Mouse (Mus musculus) embryo, embryonic 9.5 days (tissue): ENCODE measurements at regions not wholly inside any gene's neighbourhood (a gene's known extent, or its start where the extent isn't known, plus 50 kb on each side); places are given as distances from the start of the nearest gene placed in this dataset.

Experiments used
- DNase-seq: peaks from one replicate; pipeline ENCODE4 v3.0.0-alpha.2; 2017; ENCODE audit errors: extremely low spot score

GRCm38 (mm10) chr4:31493087-31493511 is 470.8 kb upstream of the Map3k7 start:
- DNase-seq, result no peak

DNA sequence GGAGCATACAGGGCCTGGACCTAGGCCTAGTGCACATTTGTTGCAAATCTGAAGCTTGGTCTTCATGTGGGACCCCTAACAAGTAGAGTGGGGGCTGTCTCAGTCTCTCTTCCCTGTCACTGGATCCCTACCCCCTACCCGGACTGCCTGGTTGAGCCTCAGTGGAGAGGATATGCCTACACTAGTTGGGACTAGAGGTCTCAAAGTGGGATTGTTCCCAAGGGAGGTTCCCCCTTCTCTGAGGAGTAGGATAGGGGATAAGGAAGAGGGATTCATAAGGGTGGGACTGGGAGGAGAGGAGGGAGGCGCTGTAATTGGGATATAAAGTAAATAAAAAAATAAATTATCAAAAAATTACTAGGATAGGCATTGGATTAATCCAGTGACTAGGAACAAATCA is 464.0 kb upstream of the Map3k7 start:
- no peak for DNase-seq

- no peak for DNase-seq
Observed at GRCm38 (mm10) chr4:31500432-31500831, 463.5 kb upstream of the Map3k7 start.

DNA sequence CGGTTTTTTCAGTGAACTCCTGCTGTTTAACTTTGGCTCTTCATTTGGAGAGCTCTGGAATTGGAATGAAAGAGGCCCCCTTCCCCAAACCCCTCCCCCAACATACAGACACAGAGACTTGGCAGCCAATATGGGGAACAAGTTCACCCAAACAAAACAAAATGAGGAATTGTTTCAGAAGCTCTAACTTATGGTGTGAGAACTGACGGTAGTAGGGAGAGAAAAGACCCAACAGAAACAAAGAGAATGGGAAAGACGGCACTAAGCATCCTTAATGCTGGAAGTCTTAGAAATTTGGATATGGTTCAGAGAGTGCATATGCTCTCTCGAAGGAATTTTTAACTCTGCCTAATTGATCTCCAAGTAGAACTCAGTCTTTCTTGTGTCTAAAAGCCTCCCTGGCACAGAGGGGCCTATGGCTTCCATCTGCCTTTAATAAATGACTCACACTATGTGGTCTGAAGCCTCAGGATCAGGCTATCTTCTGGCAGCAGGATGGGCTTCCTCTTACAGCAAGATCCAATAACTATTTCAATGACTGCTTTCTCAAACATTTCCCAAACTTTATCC is 438.2 kb upstream of the Map3k7 start:
- DNase-seq, result no peak

- DNase-seq, result no peak
Observed at GRCm38 (mm10) chr4:31536811-31537210, 427.1 kb upstream of the Map3k7 start.

DNA sequence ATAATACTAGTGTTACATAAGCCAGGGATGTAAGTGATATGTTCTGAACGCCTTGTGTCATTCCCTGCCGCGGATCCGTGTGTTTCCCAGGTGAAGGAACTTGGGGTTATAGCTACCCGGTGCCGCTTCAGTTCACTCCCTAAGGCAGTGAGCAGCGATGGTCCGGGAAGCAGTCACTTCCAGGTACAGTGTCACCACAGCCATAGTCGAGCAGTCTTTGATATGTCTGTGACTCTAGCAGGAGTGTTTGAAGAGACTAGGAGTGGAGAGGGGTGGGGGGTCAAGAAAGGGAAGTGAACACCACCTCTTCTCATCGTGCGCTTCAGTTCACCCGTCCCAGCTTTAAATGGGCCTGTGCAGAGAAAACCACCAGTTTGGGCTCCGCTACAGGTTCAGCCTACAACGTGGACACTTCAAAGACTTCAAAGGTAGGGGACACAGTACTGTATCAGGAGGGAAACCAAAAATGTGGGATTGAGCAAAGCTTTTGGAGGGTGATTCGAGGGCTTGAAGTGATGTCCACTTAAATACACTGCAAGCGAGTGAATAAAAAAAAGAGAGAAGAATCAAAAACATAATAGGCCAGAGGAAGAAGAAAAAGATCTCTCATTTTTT is 410.0 kb upstream of the Map3k7 start:
- no peak for DNase-seq

DNA sequence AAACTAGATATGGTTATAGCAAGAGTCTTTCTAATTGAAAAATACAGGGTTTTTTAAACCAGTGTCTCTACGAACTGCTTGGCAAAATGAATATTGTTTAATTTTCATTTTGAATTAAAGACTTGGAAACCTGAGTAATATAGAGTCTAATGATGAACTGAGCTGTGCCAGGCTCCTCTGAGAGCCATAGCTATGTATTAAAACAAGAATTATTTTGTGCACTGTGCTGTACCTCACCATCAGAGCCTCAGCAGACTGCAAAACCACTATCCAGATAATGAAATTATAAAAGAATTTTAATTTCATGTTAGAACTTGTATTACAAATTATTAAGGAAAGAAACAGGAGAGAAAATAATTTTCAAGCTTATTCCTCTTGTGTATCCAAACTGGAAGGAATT is 408.8 kb upstream of the Map3k7 start:
- no peak for DNase-seq

- no peak for DNase-seq
Observed at GRCm38 (mm10) chr4:31557261-31557660, 406.6 kb upstream of the Map3k7 start.

- no peak for DNase-seq
Observed at GRCm38 (mm10) chr4:31560305-31560704, 403.6 kb upstream of the Map3k7 start.

DNA sequence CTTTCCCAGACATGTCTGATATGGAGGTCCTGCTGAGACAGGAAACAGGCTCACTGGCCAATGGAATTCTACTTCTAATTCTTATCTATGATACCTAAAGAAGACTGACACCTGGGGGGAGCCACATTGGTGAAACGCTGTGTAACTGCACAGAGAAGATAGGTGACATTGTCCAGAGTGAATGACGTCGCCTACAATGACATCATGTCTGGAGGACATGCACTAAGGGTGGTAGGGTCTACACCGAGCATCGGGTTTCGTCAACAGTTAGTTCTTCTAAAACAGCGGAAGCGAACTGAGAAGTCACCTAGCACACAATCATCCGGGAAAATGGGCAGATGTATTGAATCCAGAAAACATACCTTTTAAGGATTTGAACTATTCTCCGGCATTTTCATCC is 402.7 kb upstream of the Map3k7 start:
- DNase-seq, result no peak

DNA sequence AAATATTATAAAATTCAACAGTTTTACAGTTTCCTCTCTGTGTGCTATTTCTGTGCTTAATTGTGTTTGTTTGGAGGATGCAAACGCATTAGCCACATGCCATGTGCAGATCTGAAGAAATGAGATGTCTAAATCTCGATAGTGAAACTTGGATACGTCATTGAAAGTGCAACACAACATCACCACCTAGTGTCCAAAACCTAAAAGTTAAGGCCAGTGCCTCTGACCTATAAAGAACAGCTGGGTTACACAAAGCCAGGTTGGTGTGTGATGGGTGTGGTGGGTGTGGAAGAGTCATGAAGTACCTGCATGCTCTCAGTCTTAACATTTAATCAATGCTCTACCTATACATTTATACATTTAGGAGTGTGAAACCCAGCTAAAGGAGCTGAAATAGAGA is 402.1 kb upstream of the Map3k7 start:
- DNase-seq, result peak; percentile 37

DNA sequence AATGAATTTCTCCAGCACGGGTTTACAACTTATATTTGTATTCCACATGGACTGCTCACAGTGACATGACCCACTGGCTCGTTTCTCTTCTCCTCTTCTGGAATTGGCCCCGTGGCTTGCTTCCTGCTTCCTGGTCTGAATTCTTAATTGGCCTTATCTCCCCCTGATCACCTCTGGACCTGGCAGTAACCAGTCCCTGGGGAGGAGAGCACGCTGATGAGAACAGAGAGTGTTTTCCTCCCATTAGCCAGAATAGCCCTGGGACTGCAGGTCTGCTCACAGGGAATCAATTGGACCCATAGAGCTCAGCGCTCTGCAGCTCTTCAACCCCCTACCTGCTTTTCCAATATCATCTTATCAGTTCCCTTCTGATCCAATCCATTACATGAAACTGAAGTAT is 397.7 kb upstream of the Map3k7 start:
- no peak for DNase-seq

- DNase-seq, result no peak
Observed at GRCm38 (mm10) chr4:31566834-31567233, 397.1 kb upstream of the Map3k7 start.

- no peak for DNase-seq
Observed at GRCm38 (mm10) chr4:31569687-31570086, 394.2 kb upstream of the Map3k7 start.

GRCm38 (mm10) chr4:31576982-31577579 is 386.8 kb upstream of the Map3k7 start:
- no peak for DNase-seq

DNA sequence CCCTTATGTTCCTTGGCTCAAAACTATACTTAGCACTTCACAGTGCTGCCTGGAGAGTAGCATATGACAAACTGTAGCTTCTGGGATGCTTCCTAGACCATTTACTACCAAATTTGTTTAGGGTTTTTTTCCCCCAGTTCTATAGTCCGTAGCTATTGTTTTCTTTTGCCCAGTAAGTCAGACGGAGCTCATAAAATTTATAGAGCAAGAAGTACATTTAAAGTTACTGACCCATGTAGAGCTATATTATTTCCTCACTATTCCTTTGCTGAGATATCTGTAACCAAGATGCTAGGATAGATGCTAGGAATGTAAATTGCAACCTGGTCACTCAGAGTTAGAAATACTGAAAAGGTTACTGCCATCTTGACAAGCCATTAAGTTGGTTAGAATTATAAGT is 380.4 kb upstream of the Map3k7 start:
- DNase-seq, result no peak

GRCm38 (mm10) chr4:31584171-31584570 is 379.7 kb upstream of the Map3k7 start:
- DNase-seq, result no peak

GRCm38 (mm10) chr4:31594089-31594488 is 369.8 kb upstream of the Map3k7 start:
- no peak for DNase-seq

GRCm38 (mm10) chr4:31601536-31601935 is 362.4 kb upstream of the Map3k7 start:
- no peak for DNase-seq

- no peak for DNase-seq
Observed at GRCm38 (mm10) chr4:31603776-31604175, 360.1 kb upstream of the Map3k7 start.

- no peak for DNase-seq
Observed at GRCm38 (mm10) chr4:31608811-31609210, 355.1 kb upstream of the Map3k7 start.

- no peak for DNase-seq
Observed at GRCm38 (mm10) chr4:31609559-31609958, 354.3 kb upstream of the Map3k7 start.

GRCm38 (mm10) chr4:31612147-31612824 is 351.6 kb upstream of the Map3k7 start:
- peak; percentile 38 for DNase-seq
